Mouse (Mus musculus) erythroblast, embryonic 14.5 days (primary cell): ENCODE measurements around the gene Hs6st1.

ENCODE experiments used
- GATA1 ChIP-seq: IDR thresholded peaks from 2 replicates; pipeline ENCODE4 v1.6.1; 2012; ENCODE audit warnings: low read length, inconsistent platforms, mixed read lengths
- TAL1 ChIP-seq: IDR thresholded peaks from 3 replicates; pipeline ENCODE4 v1.6.1; 2012; ENCODE audit warnings: low read length, inconsistent platforms, mixed read lengths

GRCm38 (mm10) chr1:36062088-36062805, 6.0 kb upstream of the Hs6st1 start:
- TF ChIP-seq GATA1 (no peak), TAL1 (peak; percentile 20; the same call in 1 of the 3 replicates)
